Mouse (Mus musculus) hindbrain, postnatal 0 days (tissue): ENCODE results near the gene Lnpep. TPM values are rescaled to one million over a fixed set of nuclear protein-coding genes. Genes with fewer than 3 reads are reported as not detected.
"Not testable (repeated sequence)": the region's sequence is repeated elsewhere in the genome, so short reads cannot be mapped to it uniquely, and the experiment has no call there.

Source experiments
- ATAC-seq: fragments of 200-750 bp; cut with Nextera tagmentation; 2 replicates; pipeline ENCODE4 v1.8.0; 2017; ENCODE audit warnings: mild to moderate bottlenecking, moderate TSS enrichment, moderate library complexity
- DNase-seq: peaks from one replicate; pipeline ENCODE4 v3.0.0-alpha.2; 2015; ENCODE audit warnings: low spot score
- H3K27ac ChIP-seq: fragments of 300-500 bp; sonication (generic); 2 replicates; pipeline ENCODE4 v1.5.1; 2014; ENCODE audit warnings: mild to moderate bottlenecking
- H3K27me3 ChIP-seq: fragments of 300-500 bp; sonication (generic); 2 replicates; pipeline ENCODE4 v1.6.1; 2014; ENCODE audit warnings: low read length, mixed read lengths; ENCODE audit not compliant: insufficient read depth
- H3K36me3 ChIP-seq: fragments of 300-500 bp; sonication (generic); 2 replicates; pipeline ENCODE4 v1.6.1; 2014; ENCODE audit warnings: low read length, mixed read lengths; ENCODE audit not compliant: insufficient read depth
- H3K4me1 ChIP-seq: fragments of 300-500 bp; sonication (generic); 2 replicates; pipeline ENCODE4 v1.6.1; 2014; ENCODE audit warnings: antibody characterized with exemption, low read length, mixed read lengths; ENCODE audit not compliant: insufficient read depth
- H3K4me2 ChIP-seq: fragments of 300-500 bp; sonication (generic); 2 replicates; pipeline ENCODE4 v1.6.1; 2014; ENCODE audit warnings: low read depth, mild to moderate bottlenecking, low read length, moderate library complexity, mixed read lengths
- H3K4me3 ChIP-seq: fragments of 300-500 bp; sonication (generic); 2 replicates; pipeline ENCODE4 v1.5.1; 2014; ENCODE audit warnings: low read length
- H3K9ac ChIP-seq: fragments of 300-500 bp; sonication (generic); replicated peaks from 2 replicates; pipeline ENCODE4 v1.6.1; 2014; ENCODE audit warnings: mild to moderate bottlenecking, low read length, moderate library complexity, mixed read lengths
- H3K9me3 ChIP-seq: fragments of 300-500 bp; sonication (generic); 2 replicates; pipeline ENCODE4 v1.6.1; 2016; ENCODE audit warnings: low read length, mixed read lengths
- CTCF ChIP-seq: IDR thresholded peaks from 2 replicates; pipeline ENCODE4 v1.5.1; 2016; ENCODE audit warnings: antibody characterized with exemption, control low read depth, low read depth
- WGBS: fragments of 180-500 bp; shearing (Covaris S2); extraction: QIAGEN DNeasy Blood & Tissue Kit; methylation state at CpG from one replicate; pipeline ENCODE4 v1.1.7; 2014; 5-methylcytosine and 5-hydroxymethylcytosine counted together
- polyA plus RNA-seq: library from polyadenylated mRNA; unstranded; fragments of >200 nt; fragmentation: Nextera tagmentation; extraction: Ambion mirVana; gene quantifications from 2 replicates; pipeline ENCODE4 v1.2.1, GENCODE M21; 2015
- total RNA-seq: library from RNA; depleted of rRNA; stranded (reverse); fragments of >200 nt; gene quantifications from 2 replicates; pipeline ENCODE4 v1.2.3, GENCODE M21; 2014

Lnpep gene
- total and polyA plus RNA-seq, 2 experiments from 2014 or later = 7.4 to 23.4 TPM

GRCm38 (mm10) chr17:17506677-17507076 is 118.2 kb downstream of the Lnpep start:
- H3K4me1 ChIP-seq = no peaks in the 10 kb centered on the region
- no peak for DNase-seq
- no peak overlapping the region for H3K4me2 ChIP-seq
- H3K27ac ChIP-seq = no peak overlapping the region
- no peak for TF ChIP-seq CTCF
- no peaks in the 10 kb centered on the region for H3K36me3 ChIP-seq
- no peak overlapping the region for H3K9ac ChIP-seq
- no peaks in the 10 kb centered on the region for H3K9me3 ChIP-seq
- 88% methylated on average over 10 of the region's 10 CpGs for WGBS
- H3K4me3 ChIP-seq = no peak overlapping the region
- no peak for ATAC-seq
- no peaks in the 10 kb centered on the region for H3K27me3 ChIP-seq

DNA sequence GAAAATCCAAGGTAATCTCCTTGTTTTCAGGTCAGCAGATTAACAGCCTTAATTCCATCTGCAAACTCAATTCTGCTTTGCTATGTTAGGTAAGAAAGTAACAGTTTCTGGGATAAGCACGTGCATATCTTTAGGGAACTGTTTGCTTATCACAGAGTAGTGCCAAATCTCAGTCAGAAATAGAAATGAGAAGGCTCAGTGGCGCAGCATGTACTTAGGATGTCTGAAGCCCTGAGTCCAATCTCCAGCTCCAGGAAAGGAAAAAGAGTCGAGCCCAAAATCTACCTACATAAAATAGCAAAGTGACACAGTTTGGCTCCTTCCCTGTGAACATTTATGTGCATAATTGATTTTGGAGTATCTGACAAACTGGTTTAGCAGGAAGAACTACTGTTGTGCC is 125.6 kb downstream of the Lnpep start:
- no peak for ATAC-seq
- no peaks in the 10 kb centered on the region for H3K27me3 ChIP-seq
- no peaks in the 10 kb centered on the region for H3K9me3 ChIP-seq
- no peaks in the 10 kb centered on the region for H3K36me3 ChIP-seq
- no peak overlapping the region for H3K4me2 ChIP-seq
- no peak for TF ChIP-seq CTCF
- no peak for DNase-seq
- H3K27ac ChIP-seq = no peak overlapping the region
- H3K9ac ChIP-seq = no peak overlapping the region
- no peaks in the 10 kb centered on the region for H3K4me1 ChIP-seq
- 61% methylated on average over 3 of the region's 3 CpGs for whole genome bisulfite sequencing
- no peak overlapping the region for H3K4me3 ChIP-seq

- Histone ChIP-seq H3K4me1 (no peaks in the 10 kb centered on the region), H3K9me3 (no peaks in the 10 kb centered on the region), H3K4me2 (no peak overlapping the region), H3K4me3 (no peak overlapping the region), H3K27ac (no peak overlapping the region), H3K9ac (no peak overlapping the region), H3K27me3 (no peaks in the 10 kb centered on the region), H3K36me3 (no peaks in the 10 kb centered on the region)
- 14% methylated on average over 1 of the region's 1 CpGs for WGBS
- ATAC-seq (no peak), DNase-seq (peak; percentile 24)
- no peak for TF ChIP-seq CTCF
Observed at GRCm38 (mm10) chr17:17498848-17499247, 126.0 kb downstream of the Lnpep start.

DNA sequence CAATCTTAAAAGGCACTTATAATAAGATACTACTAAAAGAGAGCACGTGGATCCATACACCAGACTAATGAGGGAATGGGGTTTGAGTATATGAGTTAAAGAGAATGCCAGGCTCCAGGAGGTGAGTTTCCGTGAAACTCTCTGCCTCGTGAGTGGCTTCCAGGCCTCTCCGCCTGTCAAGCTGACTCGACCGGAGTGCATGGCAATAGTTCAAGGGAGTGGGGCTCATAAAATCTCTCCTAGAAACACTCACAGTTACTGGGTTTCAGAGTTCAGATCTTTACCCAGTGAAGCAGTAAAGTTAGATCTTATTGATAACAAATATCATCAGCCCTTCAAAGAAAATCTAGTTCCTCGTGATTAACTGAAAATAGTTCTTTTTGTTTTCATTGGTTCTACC is 128.1 kb downstream of the Lnpep start:
- no peak overlapping the region for H3K4me2 ChIP-seq
- no peak for TF ChIP-seq CTCF
- no peak for DNase-seq
- H3K4me3 ChIP-seq = no peak overlapping the region
- no peaks in the 10 kb centered on the region for H3K9me3 ChIP-seq
- H3K27ac ChIP-seq = no peak overlapping the region
- no peak for ATAC-seq
- H3K9ac ChIP-seq = no peak overlapping the region
- no peaks in the 10 kb centered on the region for H3K36me3 ChIP-seq
- no peaks in the 10 kb centered on the region for H3K27me3 ChIP-seq
- no peaks in the 10 kb centered on the region for H3K4me1 ChIP-seq
- WGBS = 88% methylated on average over 7 of the region's 7 CpGs

- ATAC-seq, DNase-seq, H3K36me3 ChIP-seq: not testable (repeated sequence)
Observed at GRCm38 (mm10) chr17:17496234-17496633, 128.6 kb downstream of the Lnpep start.

GRCm38 (mm10) chr17:17492116-17492515 is 132.7 kb downstream of the Lnpep start:
- no peak for TF ChIP-seq CTCF
- no peaks in the 10 kb centered on the region for H3K9me3 ChIP-seq
- ATAC-seq (no peak), DNase-seq (peak; percentile 0)
- no peaks in the 10 kb centered on the region for H3K27me3 ChIP-seq
- no peak overlapping the region for H3K9ac ChIP-seq
- H3K4me1 ChIP-seq = no peaks in the 10 kb centered on the region
- H3K4me3 ChIP-seq = no peak overlapping the region
- no peak overlapping the region for H3K4me2 ChIP-seq
- H3K36me3 ChIP-seq = no peaks in the 10 kb centered on the region
- H3K27ac ChIP-seq = no peak overlapping the region
- WGBS = 88% methylated on average over 8 of the region's 8 CpGs

More at GRCm38 (mm10) chr17:17496234-17496633, 128.6 kb downstream of the Lnpep start:
- H3K4me1 ChIP-seq, H3K27me3 ChIP-seq, H3K4me2 ChIP-seq, H3K27ac ChIP-seq, H3K9me3 ChIP-seq, H3K9ac ChIP-seq, H3K4me3 ChIP-seq: not testable (repeated sequence)

DNA sequence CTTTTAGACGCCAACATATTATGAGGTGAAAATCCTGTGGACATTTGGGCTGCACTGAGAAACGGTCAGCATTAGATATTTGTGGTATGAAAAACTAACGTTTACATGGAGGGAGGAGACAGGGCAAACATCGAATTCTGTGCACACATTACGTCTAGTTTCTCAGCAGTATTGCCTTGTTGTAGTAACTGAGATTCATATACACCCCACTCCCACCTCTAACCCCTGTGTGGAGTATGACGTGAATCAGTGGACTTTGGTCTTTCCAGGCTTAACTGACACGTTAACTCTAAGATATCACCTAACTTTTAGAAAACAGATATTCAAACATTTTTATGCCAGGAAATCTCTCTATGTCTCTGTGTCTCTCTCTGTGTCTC is 133.2 kb downstream of the Lnpep start:
- H3K9ac ChIP-seq = no peak overlapping the region
- no peaks in the 10 kb centered on the region for H3K36me3 ChIP-seq
- no peaks in the 10 kb centered on the region for H3K4me1 ChIP-seq
- H3K4me2 ChIP-seq = no peak overlapping the region
- TF ChIP-seq CTCF = no peak
- H3K27ac ChIP-seq = no peak overlapping the region
- DNase-seq (no peak), ATAC-seq (no peak)
- H3K4me3 ChIP-seq = no peak overlapping the region
- 83% methylated on average over 7 of the region's 7 CpGs for WGBS
- H3K27me3 ChIP-seq = no peaks in the 10 kb centered on the region
- H3K9me3 ChIP-seq = no peaks in the 10 kb centered on the region
